Mouse (Mus musculus) erythroid progenitor cell, adult 5-6 weeks (primary cell): Measurements from ENCODE around the gene Snx12. TPM values are rescaled to one million over a fixed set of nuclear protein-coding genes. Genes with fewer than 3 reads are reported as not detected.
"Not testable (repeated sequence)": the region's sequence is repeated elsewhere in the genome, so short reads cannot be mapped to it uniquely, and the experiment has no call there.

Experiments used
- ATAC-seq: replicated peaks from 2 replicates; pipeline ENCODE4 v1.8.0; 2016; ENCODE audit warnings: moderate number of reproducible peaks, mild to moderate bottlenecking, moderate TSS enrichment, inconsistent platforms; ENCODE audit not compliant: poor library complexity, low FRiP score, severe bottlenecking
- total RNA-seq, 2 experiments: library from RNA; stranded (forward) in 1 of 2; stranded (reverse) in 1 of 2; fragments of 150-400 nt in 1 of 2; fragments of 186-747, 209-891 nt in 1 of 2; gene quantifications; 2 replicates each; pipeline versions ENCODE4 v1.2.3 to v1.2.4; 2015 to 2017; ENCODE audit warnings: low replicate concordance in 2 of 2

The Snx12 gene
- total RNA-seq, 2 experiments from 2014 or later = 7.1 to 12.8 TPM

GRCm38 (mm10) chrX:101156369-101156768 is 66.0 kb downstream of the Snx12 start:
- no peak for ATAC-seq

- no peak for ATAC-seq
Observed at GRCm38 (mm10) chrX:101147506-101147905, 74.9 kb downstream of the Snx12 start.

- peak; percentile 88 for ATAC-seq
Observed at GRCm38 (mm10) chrX:101131992-101132791, 90.2 kb downstream of the Snx12 start.

- peak; percentile 80 for ATAC-seq
Observed at GRCm38 (mm10) chrX:101131001-101131400, 91.4 kb downstream of the Snx12 start.

GRCm38 (mm10) chrX:101128559-101128958 is 93.8 kb downstream of the Snx12 start:
- ATAC-seq = no peak

GRCm38 (mm10) chrX:101126977-101127376 is 95.4 kb downstream of the Snx12 start:
- no peak for ATAC-seq

GRCm38 (mm10) chrX:101126474-101126955 is 95.8 kb downstream of the Snx12 start:
- no peak for ATAC-seq

GRCm38 (mm10) chrX:101120546-101120945 is 101.8 kb downstream of the Snx12 start:
- ATAC-seq = no peak

- ATAC-seq = no peak
Observed at GRCm38 (mm10) chrX:101085920-101086319, 136.4 kb downstream of the Snx12 start, which contains the start of gene Slc7a3. TSS of gene Slc7a3 (minus strand) at chrX:101086020.

GRCm38 (mm10) chrX:101085211-101085610 is 137.2 kb downstream of the Snx12 start:
- ATAC-seq = not testable (repeated sequence)

GRCm38 (mm10) chrX:101084192-101084591 is 138.2 kb downstream of the Snx12 start:
- ATAC-seq = no peak

- no peak for ATAC-seq
Observed at GRCm38 (mm10) chrX:101065245-101065644, 157.1 kb downstream of the Snx12 start.

- ATAC-seq = no peak
Observed at GRCm38 (mm10) chrX:101063503-101063902, 158.9 kb downstream of the Snx12 start.

- no peak for ATAC-seq
Observed at GRCm38 (mm10) chrX:101059541-101059940, 162.8 kb downstream of the Snx12 start, which contains the start of gene Tex11. TSS of gene Tex11 (minus strand) at chrX:101059667.

Other genes with a start within 250 kb of the Snx12 start
- 1.7 TPM in 1 of 2 replicates, not detected in the other for gene Tex11, start 162.9 kb downstream of the Snx12 start, total RNA-seq (2015; ENCODE audit: low replicate concordance)
- gene Tex11, start 162.9 kb downstream of the Snx12 start, total RNA-seq (2017; ENCODE audit: low replicate concordance) = 0.64 TPM in 1 of 2 replicates, not detected in the other
- gene Slc7a3, start 136.5 kb downstream of the Snx12 start, total RNA-seq (2015; ENCODE audit: low replicate concordance) = not detected in 2 replicates
- gene Slc7a3, start 136.5 kb downstream of the Snx12 start, total RNA-seq (2017; ENCODE audit: low replicate concordance) = not detected in 2 replicates
- gene Foxo4, start 32.0 kb upstream of the Snx12 start, total RNA-seq (2015; ENCODE audit: low replicate concordance) = 11.7 and 13.3 TPM in 2 replicates
- 18.2 and 27.3 TPM in 2 replicates for gene Foxo4, start 32.0 kb upstream of the Snx12 start, total RNA-seq (2017; ENCODE audit: low replicate concordance)
- gene Gm614, start 41.4 kb upstream of the Snx12 start, total RNA-seq (2015; ENCODE audit: low replicate concordance) = not detected in 2 replicates
- gene Gm614, start 41.4 kb upstream of the Snx12 start, total RNA-seq (2017; ENCODE audit: low replicate concordance) = not detected in 2 replicates
- gene Il2rg, start 45.7 kb upstream of the Snx12 start, total RNA-seq (2015; ENCODE audit: low replicate concordance) = 37.1 and 39.8 TPM in 2 replicates
- gene Il2rg, start 45.7 kb upstream of the Snx12 start, total RNA-seq (2017; ENCODE audit: low replicate concordance) = 6.0 and 20.7 TPM in 2 replicates
- gene Gm20489, start 46.5 kb upstream of the Snx12 start, total RNA-seq (2015; ENCODE audit: low replicate concordance) = not detected in 2 replicates
- not detected in 2 replicates for gene Gm20489, start 46.5 kb upstream of the Snx12 start, total RNA-seq (2017; ENCODE audit: low replicate concordance)
- gene Med12, start 51.5 kb upstream of the Snx12 start, total RNA-seq (2015; ENCODE audit: low replicate concordance) = 224 and 283 TPM in 2 replicates
- 94.2 and 125 TPM in 2 replicates for gene Med12, start 51.5 kb upstream of the Snx12 start, total RNA-seq (2017; ENCODE audit: low replicate concordance)
- gene Nlgn3, start 76.6 kb upstream of the Snx12 start, total RNA-seq (2015; ENCODE audit: low replicate concordance) = not detected in 2 replicates
- 0.26 and 1.5 TPM in 2 replicates for gene Nlgn3, start 76.6 kb upstream of the Snx12 start, total RNA-seq (2017; ENCODE audit: low replicate concordance)
- gene Gjb1, start 153.8 kb upstream of the Snx12 start, total RNA-seq (2015; ENCODE audit: low replicate concordance) = not detected in 2 replicates
- gene Gjb1, start 153.8 kb upstream of the Snx12 start, total RNA-seq (2017; ENCODE audit: low replicate concordance) = not detected in 2 replicates
- 1.3 and 4.3 TPM in 2 replicates for gene Zmym3, start 198.3 kb upstream of the Snx12 start, total RNA-seq (2015; ENCODE audit: low replicate concordance)
- 2.2 and 2.3 TPM in 2 replicates for gene Zmym3, start 198.3 kb upstream of the Snx12 start, total RNA-seq (2017; ENCODE audit: low replicate concordance)
- gene Nono, start 206.8 kb upstream of the Snx12 start, total RNA-seq (2015; ENCODE audit: low replicate concordance) = 155 and 173 TPM in 2 replicates
- 224 and 241 TPM in 2 replicates for gene Nono, start 206.8 kb upstream of the Snx12 start, total RNA-seq (2017; ENCODE audit: low replicate concordance)
- 2.9 and 7.6 TPM in 2 replicates for gene Itgb1bp2, start 226.5 kb upstream of the Snx12 start, total RNA-seq (2015; ENCODE audit: low replicate concordance)
- gene Itgb1bp2, start 226.5 kb upstream of the Snx12 start, total RNA-seq (2017; ENCODE audit: low replicate concordance) = 2.3 and 4.1 TPM in 2 replicates